Mouse (Mus musculus) splenic B cell, adult 2 months (primary cell): ENCODE results near the gene Cry2.

Experiments
- DNase-seq: peaks from one replicate; pipeline ENCODE4 v3.0.0-alpha.2; 2011; ENCODE audit warnings: low read depth, low spot score
- H3K27me3 ChIP-seq: 2 replicates; pipeline ENCODE4 v1.6.1; 2012; ENCODE audit warnings: mild to moderate bottlenecking, low read length, moderate library complexity, mixed read lengths; ENCODE audit not compliant: control insufficient read depth, poor library complexity, insufficient read depth, severe bottlenecking
- H3K36me3 ChIP-seq: 2 replicates; pipeline ENCODE4 v1.6.1; 2012; ENCODE audit warnings: mild to moderate bottlenecking, low read length, moderate library complexity, mixed read lengths; ENCODE audit not compliant: control insufficient read depth, poor library complexity, insufficient read depth, severe bottlenecking

The Cry2 gene

DNA sequence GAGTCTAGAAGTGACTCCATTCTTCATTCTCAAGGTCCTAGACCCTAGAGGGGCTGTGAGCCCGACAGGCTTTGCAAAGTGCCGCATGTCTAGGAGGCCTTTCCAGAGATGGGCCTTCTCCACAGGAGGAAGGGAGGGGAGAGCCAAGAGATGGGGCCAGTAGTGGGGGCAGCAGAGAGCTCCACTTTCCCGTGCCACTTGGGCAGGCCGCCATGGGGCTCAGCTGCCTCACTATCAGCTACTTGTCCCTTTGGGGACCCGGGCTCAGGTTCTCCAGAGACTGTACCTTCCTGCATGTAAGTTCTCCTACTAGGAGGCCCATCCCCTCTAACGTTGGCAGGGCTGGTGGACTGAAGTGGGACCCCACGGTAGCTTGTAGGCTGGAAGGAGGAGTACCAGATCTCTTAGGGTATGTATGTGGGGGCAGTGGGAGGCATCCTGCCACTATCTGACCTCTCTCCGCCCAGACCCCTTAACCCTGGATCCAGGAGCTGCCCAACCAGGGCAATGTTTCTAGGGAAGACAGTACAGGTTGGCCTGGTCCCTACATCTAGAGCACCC, 23.2 kb upstream of the Cry2 start:
- Histone ChIP-seq H3K36me3 (peaks cover 5% of the 10 kb centered on the region), H3K27me3 (no peaks in the 10 kb centered on the region)
- DNase-seq = no peak

DNA sequence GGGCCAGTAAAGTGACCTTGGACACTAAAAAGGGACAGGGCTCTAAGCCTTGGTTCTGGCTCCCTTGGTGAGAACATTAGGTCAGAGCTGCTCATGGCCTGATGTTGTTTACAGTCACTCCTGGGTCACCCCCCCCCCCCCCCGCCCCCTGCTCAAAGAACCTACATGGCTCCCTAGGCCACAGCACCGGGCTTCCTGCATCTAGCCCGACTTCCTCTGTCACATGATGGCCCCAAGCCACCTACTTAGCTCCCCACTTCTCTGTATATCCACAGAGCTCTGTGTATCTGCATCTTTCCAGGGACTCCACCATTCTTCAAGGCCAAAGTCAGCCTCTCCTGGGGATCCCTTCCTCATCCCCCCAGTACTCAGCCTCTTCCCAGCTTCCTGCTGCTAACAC, 21.9 kb upstream of the Cry2 start:
- peak; percentile 53 for DNase-seq
- peaks cover 5% of the 10 kb centered on the region for H3K36me3 ChIP-seq
- no peaks in the 10 kb centered on the region for H3K27me3 ChIP-seq

DNA sequence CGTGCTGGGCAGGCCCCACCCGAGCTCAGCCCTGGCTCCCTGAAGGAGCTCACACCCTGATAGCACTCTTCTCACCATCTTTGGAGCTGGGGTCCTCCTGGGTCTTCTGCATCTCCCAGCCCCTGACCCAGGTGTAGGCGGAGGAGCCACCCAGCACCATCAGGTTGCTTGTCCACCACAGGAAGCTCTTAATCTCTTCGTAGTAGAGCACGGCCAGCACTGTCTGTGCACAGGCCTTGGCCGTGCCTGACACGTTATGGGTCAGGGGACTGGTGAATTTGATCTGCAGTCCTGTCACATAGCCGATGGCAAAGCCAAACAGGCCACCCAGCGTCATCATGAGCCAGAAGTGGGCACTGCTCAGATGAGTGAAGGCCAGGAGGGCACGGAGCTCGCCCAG, 20.3 kb upstream of the Cry2 start:
- H3K27me3 ChIP-seq = no peaks in the 10 kb centered on the region
- DNase-seq = no peak
- peaks cover 5% of the 10 kb centered on the region for H3K36me3 ChIP-seq

DNA sequence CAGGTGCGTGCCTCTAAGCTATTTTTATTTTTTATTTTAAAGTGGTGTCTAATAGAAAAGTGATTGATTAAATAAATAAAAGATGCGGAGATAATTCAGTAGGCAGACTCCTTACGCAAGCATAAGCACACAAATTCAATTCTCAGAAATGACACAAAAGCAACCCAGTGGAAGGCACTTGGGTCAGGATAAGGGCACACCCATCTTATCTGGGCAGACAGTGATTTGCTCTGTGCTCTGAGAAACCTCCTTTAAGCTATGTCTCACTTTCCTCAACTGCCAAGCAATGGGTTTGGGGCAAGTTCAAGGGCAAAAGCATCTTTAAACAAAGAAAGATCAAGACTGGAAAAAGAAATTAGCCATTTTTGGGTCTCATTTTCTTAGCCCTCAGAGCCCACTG, 17.3 kb upstream of the Cry2 start:
- Histone ChIP-seq H3K36me3 (peaks cover 5% of the 10 kb centered on the region), H3K27me3 (no peaks in the 10 kb centered on the region)
- DNase-seq = no peak

DNA sequence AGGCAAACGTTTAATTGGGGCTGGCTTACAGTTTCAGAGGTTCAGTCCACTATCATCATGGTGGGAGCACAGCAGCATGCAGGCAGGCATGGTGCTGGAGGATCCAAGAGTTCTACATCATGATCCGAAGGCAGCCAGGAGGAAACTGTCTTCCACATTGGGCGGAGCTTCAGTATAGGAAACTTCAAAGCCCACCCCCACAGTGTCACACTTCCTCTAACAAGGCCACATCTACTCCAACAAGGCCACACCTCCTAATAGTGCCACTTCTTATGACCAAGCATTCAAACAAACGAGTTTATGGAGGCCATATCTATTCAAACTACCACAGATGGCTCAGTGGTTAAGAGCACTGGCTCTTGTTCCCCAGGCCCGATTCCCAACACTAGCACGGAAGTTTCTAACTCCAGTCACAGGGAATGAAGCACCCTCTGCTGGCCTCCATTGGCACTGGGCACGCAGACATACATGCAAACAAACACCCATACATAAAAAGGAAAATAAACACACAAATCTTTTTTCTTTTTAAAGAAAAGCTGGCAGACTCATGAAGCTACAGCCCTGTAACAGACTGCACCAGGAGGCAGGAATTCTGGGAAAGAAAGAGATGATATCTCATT, 13.4 kb upstream of the Cry2 start:
- no peaks in the 10 kb centered on the region for H3K27me3 ChIP-seq
- no peaks in the 10 kb centered on the region for H3K36me3 ChIP-seq
- DNase-seq = no peak

DNA sequence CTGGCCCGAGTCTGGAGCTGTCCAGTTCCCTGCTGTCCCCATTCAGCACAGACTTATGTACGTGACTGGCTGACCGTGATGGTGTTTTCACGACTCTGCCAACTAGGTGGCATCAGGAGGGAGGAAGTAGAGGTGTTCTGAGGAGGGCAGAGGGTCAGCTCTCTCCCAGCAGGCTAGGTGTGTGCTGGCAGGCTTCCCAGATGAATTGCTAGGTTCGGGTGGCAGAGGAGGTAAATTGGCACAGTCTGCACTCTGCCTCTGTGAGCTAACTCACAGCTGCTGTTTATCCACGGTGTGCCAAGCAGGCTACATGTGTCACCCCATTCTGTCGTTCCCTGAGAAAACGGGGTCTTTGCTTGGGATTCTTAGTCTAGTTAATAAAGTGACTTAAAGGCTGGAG, 12.8 kb upstream of the Cry2 start:
- DNase-seq = no peak
- no peaks in the 10 kb centered on the region for H3K27me3 ChIP-seq
- no peaks in the 10 kb centered on the region for H3K36me3 ChIP-seq

DNA sequence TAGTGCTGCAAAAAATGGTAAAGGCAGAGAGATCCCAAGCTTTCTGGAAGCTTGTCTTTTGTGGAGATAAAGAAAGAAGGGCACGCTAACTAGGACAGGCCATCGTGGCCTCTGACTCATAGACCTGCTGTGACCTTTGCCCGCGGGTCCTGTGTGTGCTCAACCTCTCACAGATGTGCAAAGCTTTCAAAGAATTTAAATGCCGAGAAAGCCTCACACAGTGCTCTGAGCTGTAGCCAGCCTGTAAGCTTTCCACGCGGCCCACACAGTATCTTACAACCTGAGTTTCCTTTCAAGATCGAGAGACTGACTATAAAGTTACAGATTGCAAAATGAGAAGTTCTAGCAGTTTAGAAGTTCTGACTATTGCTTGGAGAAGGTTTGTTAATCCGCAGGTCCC, 12.0 kb upstream of the Cry2 start:
- no peaks in the 10 kb centered on the region for H3K27me3 ChIP-seq
- no peaks in the 10 kb centered on the region for H3K36me3 ChIP-seq
- no peak for DNase-seq

DNA sequence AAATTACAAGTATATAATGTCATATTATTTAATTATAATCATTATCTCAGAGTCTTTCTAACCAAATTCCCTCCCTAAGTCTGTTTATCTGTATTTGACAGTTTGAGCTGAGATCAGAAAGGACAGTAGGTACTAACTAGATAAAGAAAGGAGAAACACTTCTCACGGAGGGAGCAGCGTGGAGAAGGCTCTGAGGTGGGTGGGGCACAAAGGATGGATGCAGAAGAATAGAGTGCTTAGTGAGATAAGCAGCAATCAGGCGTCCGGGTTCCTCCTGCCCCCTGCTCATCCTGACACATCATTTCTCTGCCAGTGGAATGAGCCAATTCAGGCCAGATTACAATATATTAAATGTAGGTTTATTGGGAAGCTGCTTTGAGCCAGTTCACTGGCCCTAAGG, 10.5 kb upstream of the Cry2 start:
- Histone ChIP-seq H3K36me3 (no peaks in the 10 kb centered on the region), H3K27me3 (no peaks in the 10 kb centered on the region)
- no peak for DNase-seq

DNA sequence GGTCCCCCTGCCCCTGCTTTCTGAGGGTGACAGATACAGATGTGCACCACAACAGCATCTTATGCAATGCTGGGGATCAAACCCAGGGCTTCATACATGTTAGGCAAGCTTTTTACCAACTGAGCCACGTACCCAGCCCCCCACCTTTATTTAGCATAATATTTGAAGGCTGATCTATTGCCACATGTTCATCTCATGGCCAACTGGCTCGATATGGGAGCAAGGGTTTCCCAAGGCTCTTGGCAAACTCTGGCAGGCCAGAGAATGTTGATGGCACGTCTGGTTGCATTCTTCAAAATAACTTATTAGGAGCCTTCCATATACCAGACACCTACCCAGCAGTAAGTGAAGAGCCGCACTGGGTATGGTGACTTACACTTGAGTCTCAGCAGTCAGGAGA, 9.5 kb upstream of the Cry2 start:
- Histone ChIP-seq H3K27me3 (no peaks in the 10 kb centered on the region), H3K36me3 (no peaks in the 10 kb centered on the region)
- DNase-seq = no peak

DNA sequence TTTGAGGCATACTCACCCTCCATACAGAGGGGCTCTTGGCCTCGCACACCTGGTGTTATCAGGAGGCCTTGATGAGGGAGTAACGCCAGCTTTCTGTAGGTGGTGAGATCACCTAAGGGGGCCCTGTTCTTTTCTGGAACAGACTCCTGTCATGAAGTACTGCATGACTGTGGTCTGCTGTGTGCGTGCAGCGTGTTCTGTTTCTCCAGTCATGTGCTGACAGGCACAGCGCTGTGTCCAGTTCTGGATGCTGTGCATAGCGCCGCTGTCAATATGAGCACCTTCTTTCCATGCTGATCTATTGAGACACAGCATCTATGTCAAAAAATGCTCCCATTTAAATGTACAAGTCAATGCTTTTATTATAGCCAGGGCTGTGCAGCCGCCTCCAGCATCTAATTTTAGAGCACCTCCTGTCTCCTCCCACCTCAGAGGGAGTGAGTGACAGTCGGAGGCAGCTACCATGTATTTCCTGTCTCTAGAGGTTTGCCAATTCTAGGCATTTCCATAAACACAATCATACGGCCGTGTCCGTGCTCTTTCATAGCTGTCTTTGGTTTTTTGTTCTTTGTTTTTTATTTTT, 8.7 kb upstream of the Cry2 start:
- peak; percentile 50 for DNase-seq
- H3K27me3 ChIP-seq = no peaks in the 10 kb centered on the region
- H3K36me3 ChIP-seq = no peaks in the 10 kb centered on the region

DNA sequence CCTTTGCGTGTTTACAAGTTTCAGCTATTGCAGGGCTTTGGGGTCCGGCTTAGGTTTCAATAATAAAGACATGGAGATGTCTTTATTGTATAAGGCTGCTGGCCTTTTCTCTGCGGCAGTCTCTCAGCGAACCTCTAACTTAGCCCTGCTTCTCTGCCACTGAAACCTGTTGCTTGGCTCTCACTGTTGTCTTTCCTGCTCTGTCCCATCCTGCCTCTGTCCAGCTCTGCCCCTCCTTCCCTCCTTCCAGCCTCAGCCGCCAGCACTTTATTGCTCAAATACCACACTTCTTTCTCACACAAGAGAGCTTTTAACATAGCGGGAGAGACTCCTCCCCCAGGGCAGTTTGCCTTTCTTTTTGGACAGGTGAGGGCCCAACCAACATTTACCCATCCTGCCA, 6.6 kb upstream of the Cry2 start:
- no peak for DNase-seq
- Histone ChIP-seq H3K27me3 (no peaks in the 10 kb centered on the region), H3K36me3 (no peaks in the 10 kb centered on the region)

DNA sequence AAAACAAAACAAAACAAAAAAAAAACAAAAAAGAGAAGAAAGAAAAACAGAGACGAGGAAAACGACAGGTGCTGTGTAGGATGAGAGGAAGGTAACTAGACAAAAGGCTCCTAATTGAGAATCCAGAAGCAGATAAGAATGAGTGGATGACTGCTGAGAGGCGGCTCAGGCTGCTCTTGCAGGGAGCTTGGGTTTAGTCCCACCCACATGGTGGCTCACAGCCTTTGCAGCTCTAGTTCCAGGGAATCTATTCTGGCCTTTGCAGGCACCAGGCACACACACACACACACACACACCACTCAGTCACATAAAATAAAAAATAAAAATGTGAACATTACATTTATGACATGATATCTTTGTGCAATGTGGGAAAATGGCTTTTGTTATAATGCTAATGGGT, 4.7 kb upstream of the Cry2 start:
- H3K27me3 ChIP-seq = no peaks in the 10 kb centered on the region
- DNase-seq = no peak

DNA sequence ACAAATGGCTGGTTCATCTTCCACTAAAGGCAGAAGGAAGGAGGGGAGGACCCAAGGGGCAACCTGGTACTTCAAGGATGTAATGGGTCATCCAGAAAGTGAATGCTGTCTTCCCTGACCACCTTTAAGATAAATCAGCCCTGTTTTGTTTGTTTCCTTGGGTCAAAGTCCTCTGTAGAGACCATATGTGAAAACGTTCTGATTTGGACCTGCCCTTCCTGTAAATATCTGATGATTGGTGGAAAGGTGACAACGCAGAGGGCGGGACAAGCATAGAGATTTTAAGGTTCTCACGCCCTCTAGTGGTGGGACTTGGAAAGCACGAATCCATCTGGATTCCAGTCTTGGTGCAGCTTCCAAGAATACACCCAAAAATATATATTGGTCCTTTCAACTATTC, 4.0 kb upstream of the Cry2 start:
- Histone ChIP-seq H3K27me3 (no peaks in the 10 kb centered on the region), H3K36me3 (no peaks in the 10 kb centered on the region)
- peak; percentile 86 for DNase-seq

More for the DNA sequence above, 4.7 kb upstream of the Cry2 start:
- no peaks in the 10 kb centered on the region for H3K36me3 ChIP-seq

DNA sequence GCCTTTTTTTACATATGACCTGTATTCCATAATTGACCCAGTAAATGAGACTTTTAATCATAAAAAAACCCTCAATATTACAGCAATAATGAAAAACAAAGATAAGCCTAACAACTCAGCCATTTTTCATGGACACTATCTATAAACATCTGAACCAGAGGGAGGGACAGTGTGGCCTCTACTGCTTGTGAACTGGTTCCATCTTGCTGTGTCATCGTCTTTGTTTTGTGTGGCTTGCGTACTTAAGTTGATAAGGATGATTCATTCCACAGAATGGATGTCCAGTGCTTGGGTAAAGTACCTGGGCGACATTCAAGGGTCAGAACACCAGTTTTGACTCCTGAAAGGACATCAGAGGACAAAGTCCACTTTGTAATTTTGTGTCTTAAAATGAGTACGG, 3.5 kb upstream of the Cry2 start:
- no peak for DNase-seq
- Histone ChIP-seq H3K27me3 (no peaks in the 10 kb centered on the region), H3K36me3 (no peaks in the 10 kb centered on the region)

DNA sequence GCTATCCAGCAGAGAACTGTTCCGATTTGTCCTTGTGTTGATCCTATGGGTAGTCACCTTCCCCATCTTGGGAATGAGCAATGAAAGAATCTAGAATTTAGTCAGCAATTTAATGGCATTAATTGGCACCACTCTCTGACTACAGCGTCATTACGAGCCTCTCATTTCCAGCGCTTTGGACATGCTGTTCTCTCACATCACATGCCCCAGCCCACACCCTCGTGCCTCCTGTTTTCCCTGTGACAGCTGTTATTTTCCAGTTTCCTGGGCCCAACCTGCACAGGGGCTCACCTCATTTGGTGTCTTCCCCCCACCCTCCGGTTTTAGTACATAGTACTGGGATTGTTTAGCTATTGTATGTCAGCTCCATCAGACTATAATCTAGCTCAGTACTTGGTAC, 1.2 kb upstream of the Cry2 start:
- Histone ChIP-seq H3K27me3 (no peaks in the 10 kb centered on the region), H3K36me3 (no peaks in the 10 kb centered on the region)
- DNase-seq = no peak

DNA sequence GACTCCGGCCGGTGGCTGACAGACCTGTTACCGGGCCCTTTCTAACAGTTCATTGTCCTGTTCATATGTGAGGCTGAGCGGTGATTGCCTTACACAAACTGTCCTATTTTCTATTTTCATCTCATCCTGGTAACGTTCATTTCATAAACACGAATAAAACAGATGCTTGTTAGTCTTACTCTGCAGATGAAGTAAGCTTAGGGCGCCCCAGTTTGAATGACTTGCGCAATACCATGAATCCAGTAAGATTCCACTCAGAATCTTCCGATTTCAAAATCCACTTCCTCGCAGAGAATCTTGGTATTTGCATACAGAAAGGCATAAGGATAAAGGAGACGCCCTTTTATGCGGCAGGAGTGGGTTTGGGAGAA, 517 bp upstream of the Cry2 start:
- no peak for DNase-seq

More for the DNA sequence above, 517 bp upstream of the Cry2 start:
- Histone ChIP-seq H3K27me3 (no peaks in the 10 kb centered on the region), H3K36me3 (no peaks in the 10 kb centered on the region)
